Mouse (Mus musculus) stomach, postnatal 0 days (tissue): Measurements from ENCODE around the gene Sorbs2. TPM values are rescaled to one million over a fixed set of nuclear protein-coding genes. Genes with fewer than 3 reads are reported as not detected.
A peak's percentile ranks its signal among the peaks of the same experiment; 100 is the strongest.
"Not testable (repeated sequence)": the region's sequence is repeated elsewhere in the genome, so short reads cannot be mapped to it uniquely, and the experiment has no call there.

Experiments
- ATAC-seq: fragments of 200-750 bp; cut with Nextera tagmentation; 2 replicates; pipeline ENCODE4 v1.8.0; 2017; ENCODE audit not compliant: low FRiP score, low TSS enrichment
- DNase-seq: peaks from one replicate; pipeline ENCODE4 v3.0.0-alpha.2; 2016; ENCODE audit warnings: low spot score
- H3K27ac ChIP-seq: fragments of 300-500 bp; sonication (generic); replicated peaks from 2 replicates; pipeline ENCODE4 v1.5.1; 2014; ENCODE audit warnings: mild to moderate bottlenecking, control low read depth
- H3K27me3 ChIP-seq: fragments of 300-500 bp; sonication (generic); 2 replicates; pipeline ENCODE4 v1.6.1; 2014; ENCODE audit warnings: low read length; ENCODE audit not compliant: control insufficient read depth, insufficient read depth
- H3K36me3 ChIP-seq: fragments of 300-500 bp; sonication (generic); 2 replicates; pipeline ENCODE4 v1.6.1; 2014; ENCODE audit warnings: low read length, mixed read lengths; ENCODE audit not compliant: control insufficient read depth, insufficient read depth
- H3K4me1 ChIP-seq: fragments of 300-500 bp; sonication (generic); replicated peaks from 2 replicates; pipeline ENCODE4 v1.6.1; 2014; ENCODE audit warnings: antibody characterized with exemption; ENCODE audit not compliant: control insufficient read depth, insufficient read depth
- H3K4me2 ChIP-seq: fragments of 300-500 bp; sonication (generic); replicated peaks from 2 replicates; pipeline ENCODE4 v1.6.1; 2014; ENCODE audit warnings: low read depth, mild to moderate bottlenecking, control low read depth, moderate library complexity
- H3K4me3 ChIP-seq: fragments of 300-500 bp; sonication (generic); 2 replicates; pipeline ENCODE4 v1.5.1; 2014; ENCODE audit warnings: low read depth, low read length, control low read depth
- H3K9ac ChIP-seq: fragments of 300-500 bp; sonication (generic); 2 replicates; pipeline ENCODE4 v1.6.1; 2014; ENCODE audit warnings: mild to moderate bottlenecking, low read length, control low read depth, mixed read lengths
- H3K9me3 ChIP-seq: fragments of 300-500 bp; sonication (generic); 2 replicates; pipeline ENCODE4 v1.6.1; 2016; ENCODE audit warnings: low read length; ENCODE audit not compliant: control insufficient read depth
- CTCF ChIP-seq: IDR thresholded peaks from 2 replicates; pipeline ENCODE4 v1.5.1; 2016; ENCODE audit warnings: antibody characterized with exemption, low read depth, mild to moderate bottlenecking, moderate library complexity
- EP300 ChIP-seq: optimal IDR thresholded peaks from 2 replicates; pipeline ENCODE3; 2016; ENCODE audit warnings: antibody characterized with exemption
- WGBS: fragments of 180-500 bp; shearing (Covaris S2); extraction: QIAGEN DNeasy Blood & Tissue Kit; methylation state at CpG from one replicate; pipeline ENCODE4 v1.1.7; 2014; 5-methylcytosine and 5-hydroxymethylcytosine counted together
- polyA plus RNA-seq: library from polyadenylated mRNA; unstranded; fragments of >200 nt; fragmentation: Nextera tagmentation; extraction: Ambion mirVana; gene quantifications from 2 replicates; pipeline ENCODE4 v1.2.1, GENCODE M21; 2015

The Sorbs2 gene
- polyA plus RNA-seq, 1 experiment from 2014 or later, result 21.1 TPM

DNA sequence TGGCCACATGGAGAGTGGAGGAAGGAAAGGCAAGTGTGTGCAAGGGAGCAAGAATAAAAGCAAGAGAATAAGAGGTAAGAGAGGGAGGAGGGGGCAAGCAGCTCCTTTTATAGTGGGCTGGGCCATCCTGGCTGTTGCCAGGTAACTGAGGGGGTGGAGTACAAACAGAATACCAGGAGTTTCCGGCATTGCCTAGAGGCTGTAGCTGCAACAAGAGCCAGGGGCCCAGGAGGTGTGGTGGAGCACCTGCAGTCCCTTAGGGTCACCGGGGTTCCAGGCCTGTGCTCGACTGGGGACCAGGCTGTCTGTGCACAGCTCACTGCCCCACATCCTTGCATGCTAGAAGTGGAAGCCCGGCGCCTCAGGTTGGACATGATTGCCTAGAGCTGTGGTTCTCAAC lies 350.1 kb downstream of the Sorbs2 start:
- H3K9me3 ChIP-seq, result no peaks in the 10 kb centered on the region
- H3K4me3 ChIP-seq, result no peak overlapping the region
- TF ChIP-seq CTCF (no peak), EP300 (no peak)
- ATAC-seq (peak; percentile 55; the same call in 1 of the 2 replicates), DNase-seq (peak; percentile 52)
- H3K27me3 ChIP-seq, result no peaks in the 10 kb centered on the region
- H3K36me3 ChIP-seq, result no peaks in the 10 kb centered on the region
- no peak overlapping the region for H3K27ac ChIP-seq
- 27% methylated on average over 5 of the region's 5 CpGs for WGBS
- H3K9ac ChIP-seq, result no peak overlapping the region
- no peak overlapping the region for H3K4me2 ChIP-seq
- 0 out of 2 replicates have a peak, but pooled peaks cover 2% of the 10 kb centered on the region for H3K4me1 ChIP-seq

DNA sequence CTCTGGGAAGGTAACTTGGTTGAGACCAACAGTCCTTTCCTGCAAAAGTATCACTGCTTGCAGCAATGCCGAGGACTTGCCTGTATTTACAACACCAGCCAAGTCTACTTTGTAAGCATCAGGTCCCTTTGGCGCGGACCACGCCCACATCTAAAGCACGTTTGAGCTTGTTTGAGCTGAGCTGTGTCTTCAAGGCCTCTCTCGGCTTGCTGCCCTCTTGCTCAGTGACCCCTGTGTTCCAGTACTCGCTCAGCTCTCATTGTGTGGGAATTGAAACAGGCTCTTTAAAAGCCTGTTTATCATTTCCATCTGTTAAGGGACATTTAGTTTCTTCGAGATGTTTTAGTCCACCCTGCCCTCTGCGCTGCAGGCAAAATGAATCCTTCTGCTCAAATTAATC lies 350.8 kb downstream of the Sorbs2 start:
- ATAC-seq, result peak; percentile 65; the same call in 1 of the 2 replicates

DNA sequence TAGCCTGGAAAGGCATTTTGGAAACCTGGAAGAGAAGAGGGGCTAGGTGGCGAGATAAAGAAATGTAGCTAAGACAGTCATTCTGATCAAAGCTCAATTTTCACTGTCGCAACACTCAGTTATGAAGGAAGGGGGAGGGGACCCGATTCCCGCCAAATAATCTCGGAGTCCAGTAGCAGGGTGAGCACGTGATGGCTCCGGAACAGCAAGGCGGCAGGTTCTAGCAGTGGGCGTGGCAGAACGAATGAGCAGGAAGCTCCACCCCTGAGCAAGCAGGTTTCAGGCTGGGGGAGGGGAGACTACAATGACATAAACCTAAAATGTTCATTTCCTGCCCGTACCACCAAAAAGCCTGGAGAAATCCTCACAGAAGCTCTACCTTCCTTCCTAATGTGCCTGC lies 364.0 kb downstream of the Sorbs2 start:
- not testable (repeated sequence) for H3K27ac ChIP-seq, H3K4me1 ChIP-seq, H3K27me3 ChIP-seq, H3K4me2 ChIP-seq, H3K9ac ChIP-seq, H3K9me3 ChIP-seq, ATAC-seq, H3K36me3 ChIP-seq, DNase-seq, H3K4me3 ChIP-seq
- WGBS, result 53% methylated on average over 11 of the region's 11 CpGs

More for the DNA sequence above, 350.8 kb downstream of the Sorbs2 start:
- H3K4me1 ChIP-seq, result 0 out of 2 replicates have a peak, but pooled peaks cover 2% of the 10 kb centered on the region
- H3K27me3 ChIP-seq, result no peaks in the 10 kb centered on the region
- TF ChIP-seq CTCF (no peak), EP300 (no peak)
- H3K36me3 ChIP-seq, result no peaks in the 10 kb centered on the region
- WGBS, result 16% methylated on average over 9 of the region's 9 CpGs
- no peak overlapping the region for H3K4me3 ChIP-seq
- no peak overlapping the region for H3K27ac ChIP-seq
- H3K4me2 ChIP-seq, result no peak overlapping the region
- no peak overlapping the region for H3K9ac ChIP-seq
- peak; percentile 52 for DNase-seq
- H3K9me3 ChIP-seq, result no peaks in the 10 kb centered on the region

DNA sequence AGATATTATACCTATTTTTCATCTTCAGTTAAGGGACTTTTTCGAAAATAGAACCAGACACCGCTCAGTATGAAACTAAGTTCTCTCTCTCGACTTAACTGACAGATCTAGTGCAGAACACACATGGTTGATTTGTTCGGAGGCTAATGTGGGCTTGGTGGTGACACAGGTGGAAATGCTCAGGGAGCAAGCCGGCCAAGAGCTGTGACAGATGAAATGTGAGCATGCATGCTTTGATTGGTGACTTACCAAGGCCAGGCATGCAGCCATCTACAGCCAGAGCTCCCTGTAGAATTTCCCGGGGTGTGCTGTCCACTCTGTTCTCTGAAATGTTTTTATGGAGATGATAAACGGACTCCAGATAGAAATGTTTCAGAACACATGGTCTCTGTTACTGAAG lies 364.5 kb downstream of the Sorbs2 start:
- Histone ChIP-seq H3K4me2 (no peak overlapping the region; the same call in 1 of the 2 replicates), H3K9me3 (no peaks in the 10 kb centered on the region), H3K27ac (no peak overlapping the region), H3K4me1 (peaks cover 4% of the 10 kb centered on the region; the same call in 1 of the 2 replicates), H3K27me3 (no peaks in the 10 kb centered on the region), H3K4me3 (no peak overlapping the region), H3K9ac (no peak overlapping the region), H3K36me3 (no peaks in the 10 kb centered on the region)
- 44% methylated on average over 7 of the region's 7 CpGs for WGBS
- TF ChIP-seq EP300, result no peak
- no peak for TF ChIP-seq CTCF
- ATAC-seq (peak; percentile 33; the same call in 1 of the 2 replicates), DNase-seq (no peak)

DNA sequence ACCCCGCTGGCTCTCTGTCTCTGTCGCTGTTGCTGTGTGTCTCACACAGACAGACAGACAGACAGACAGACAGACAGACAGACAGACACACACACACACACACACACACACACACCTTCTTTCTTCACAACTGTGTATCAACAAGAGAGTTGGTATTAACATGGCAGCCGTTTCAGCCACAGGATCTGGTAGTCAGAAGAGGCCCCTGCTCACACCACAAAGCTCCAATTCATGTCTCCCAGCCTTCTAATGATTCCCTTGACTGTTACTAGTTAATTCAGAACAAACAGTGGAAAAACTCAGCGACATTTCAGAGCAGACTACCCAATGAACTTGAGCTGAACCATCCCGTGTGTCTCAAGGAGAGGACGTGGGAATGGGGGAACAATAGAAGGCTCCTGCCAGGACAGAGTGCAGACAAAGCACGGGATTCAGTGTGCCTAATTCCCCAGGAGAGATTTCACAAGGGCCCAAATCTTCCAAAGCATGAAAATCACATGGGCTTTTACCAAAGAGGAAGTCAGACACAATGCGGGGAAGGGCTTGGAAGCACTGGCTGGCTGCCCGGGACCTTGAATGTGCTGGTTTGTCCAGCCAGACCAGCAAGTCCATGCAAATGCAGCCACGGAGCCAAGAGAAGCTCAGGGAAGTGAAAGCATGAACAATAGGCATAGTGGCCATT lies 367.5 kb downstream of the Sorbs2 start:
- WGBS, result 23% methylated on average over 10 of the region's 10 CpGs
- ATAC-seq, result peak; percentile 87

DNA sequence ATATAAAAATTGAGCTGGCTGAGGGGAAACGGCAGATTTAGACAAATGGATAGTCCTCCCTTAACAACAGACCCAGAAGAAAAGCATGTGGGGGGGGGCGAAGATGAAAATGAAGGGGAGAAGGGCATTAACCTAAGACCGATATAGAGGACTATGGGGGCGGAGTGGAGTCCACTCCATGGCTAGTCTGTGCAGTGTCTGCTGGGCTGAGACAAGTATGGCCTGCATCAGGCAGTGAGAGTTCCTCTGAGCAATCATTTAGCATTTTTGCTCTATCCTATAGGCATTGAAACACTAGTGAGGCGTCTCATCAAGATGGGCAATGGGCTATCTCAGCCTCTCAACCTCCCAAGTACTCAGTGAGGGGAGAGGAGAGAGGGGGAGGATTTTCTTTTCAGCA lies 368.8 kb downstream of the Sorbs2 start:
- Histone ChIP-seq H3K4me1 (peaks cover 4% of the 10 kb centered on the region; the same call in 1 of the 2 replicates), H3K27me3 (no peaks in the 10 kb centered on the region), H3K27ac (peak overlapping the region; percentile 53; the same call in 1 of the 2 replicates), H3K4me3 (no peak overlapping the region), H3K9ac (no peak overlapping the region), H3K36me3 (no peaks in the 10 kb centered on the region), H3K9me3 (no peaks in the 10 kb centered on the region), H3K4me2 (no peak overlapping the region)
- TF ChIP-seq CTCF (no peak), EP300 (no peak)
- DNase-seq (no peak), ATAC-seq (no peak)
- WGBS, result 70% methylated on average over 5 of the region's 5 CpGs

More for the DNA sequence above, 367.5 kb downstream of the Sorbs2 start:
- H3K4me2 ChIP-seq, result peak overlapping the region; percentile 25
- H3K9me3 ChIP-seq, result no peaks in the 10 kb centered on the region
- peak; percentile 86 for DNase-seq
- peak overlapping the region; percentile 82 for H3K27ac ChIP-seq
- peaks cover 4% of the 10 kb centered on the region; the same call in 1 of the 2 replicates for H3K4me1 ChIP-seq
- TF ChIP-seq EP300 (peak; percentile 35), CTCF (no peak)
- H3K27me3 ChIP-seq, result no peaks in the 10 kb centered on the region
- H3K9ac ChIP-seq, result no peak overlapping the region
- H3K4me3 ChIP-seq, result no peak overlapping the region
- H3K36me3 ChIP-seq, result no peaks in the 10 kb centered on the region

Other genes starting within 250 kb of the Sorbs2 start
- 0.05 TPM in 2 replicates for gene F11, start 245.8 kb upstream of the Sorbs2 start, polyA plus RNA-seq
- gene Klkb1, start 212.9 kb upstream of the Sorbs2 start, polyA plus RNA-seq, result 0.02 and 0.13 TPM in 2 replicates
- gene Gm45753, start 199.3 kb upstream of the Sorbs2 start, polyA plus RNA-seq, result 0.06 and 0.08 TPM in 2 replicates
- 5.1 and 6.3 TPM in 2 replicates for gene Cyp4v3, start 174.6 kb upstream of the Sorbs2 start, polyA plus RNA-seq
- gene Fam149a, start 125.5 kb upstream of the Sorbs2 start, polyA plus RNA-seq, result 15.9 and 17.9 TPM in 2 replicates
- 2.9 and 3.2 TPM in 2 replicates for gene Tlr3, start 96.7 kb upstream of the Sorbs2 start, polyA plus RNA-seq